Mouse (Mus musculus) kidney, postnatal 0 days (tissue): ENCODE results near the gene Mettl15. TPM values are rescaled to one million over a fixed set of nuclear protein-coding genes. Genes with fewer than 3 reads are reported as not detected.

Source experiments
- ATAC-seq: fragments of 200-750 bp; cut with Nextera tagmentation; replicated peaks from 2 replicates; pipeline ENCODE4 v1.8.0; 2017; ENCODE audit warnings: low read depth, moderate number of reproducible peaks, moderate TSS enrichment, moderate library complexity; ENCODE audit not compliant: low FRiP score
- DNase-seq: peaks from one replicate; pipeline ENCODE4 v3.0.0-alpha.2; 2016; ENCODE audit warnings: low spot score
- H3K27ac ChIP-seq: fragments of 300-500 bp; sonication (generic); 2 replicates; pipeline ENCODE4 v1.5.1; 2014; ENCODE audit warnings: mild to moderate bottlenecking
- H3K27me3 ChIP-seq: fragments of 300-500 bp; sonication (generic); 2 replicates; pipeline ENCODE4 v1.6.1; 2014; ENCODE audit warnings: low read length, mixed read lengths; ENCODE audit not compliant: insufficient read depth
- H3K36me3 ChIP-seq: fragments of 300-500 bp; sonication (generic); 2 replicates; pipeline ENCODE4 v1.6.1; 2014; ENCODE audit warnings: low read length, mixed read lengths; ENCODE audit not compliant: insufficient read depth
- H3K4me1 ChIP-seq: fragments of 300-500 bp; sonication (generic); replicated peaks from 2 replicates; pipeline ENCODE4 v1.6.1; 2014; ENCODE audit warnings: antibody characterized with exemption, low read length, mixed read lengths; ENCODE audit not compliant: insufficient read depth
- H3K4me2 ChIP-seq: fragments of 300-500 bp; sonication (generic); 2 replicates; pipeline ENCODE4 v1.6.1; 2014; ENCODE audit warnings: mild to moderate bottlenecking, low read length, moderate library complexity, mixed read lengths
- H3K4me3 ChIP-seq: fragments of 300-500 bp; sonication (generic); replicated peaks from 2 replicates; pipeline ENCODE4 v1.5.1; 2014; ENCODE audit warnings: low read depth, low read length
- H3K9ac ChIP-seq: fragments of 300-500 bp; sonication (generic); 2 replicates; pipeline ENCODE4 v1.6.1; 2014; ENCODE audit warnings: low read depth, low read length
- H3K9me3 ChIP-seq: fragments of 300-500 bp; sonication (generic); replicated peaks from 2 replicates; pipeline ENCODE4 v1.6.1; 2016; ENCODE audit warnings: low read length, inconsistent platforms, mixed read lengths
- CTCF ChIP-seq: IDR thresholded peaks from 2 replicates; pipeline ENCODE4 v1.5.1; 2016; ENCODE audit warnings: antibody characterized with exemption, low read depth, mild to moderate bottlenecking, moderate library complexity
- WGBS: fragments of 180-500 bp; shearing (Covaris S2); extraction: QIAGEN DNeasy Blood & Tissue Kit; methylation state at CpG from one replicate; pipeline ENCODE4 v1.1.7; 2014; 5-methylcytosine and 5-hydroxymethylcytosine counted together
- polyA plus RNA-seq: library from polyadenylated mRNA; unstranded; fragments of >200 nt; fragmentation: Nextera tagmentation; extraction: Ambion mirVana; gene quantifications from 2 replicates; pipeline ENCODE4 v1.2.1, GENCODE M21; 2015

Mettl15 gene
- polyA plus RNA-seq, 1 experiment from 2014 or later, result 11.5 TPM

DNA sequence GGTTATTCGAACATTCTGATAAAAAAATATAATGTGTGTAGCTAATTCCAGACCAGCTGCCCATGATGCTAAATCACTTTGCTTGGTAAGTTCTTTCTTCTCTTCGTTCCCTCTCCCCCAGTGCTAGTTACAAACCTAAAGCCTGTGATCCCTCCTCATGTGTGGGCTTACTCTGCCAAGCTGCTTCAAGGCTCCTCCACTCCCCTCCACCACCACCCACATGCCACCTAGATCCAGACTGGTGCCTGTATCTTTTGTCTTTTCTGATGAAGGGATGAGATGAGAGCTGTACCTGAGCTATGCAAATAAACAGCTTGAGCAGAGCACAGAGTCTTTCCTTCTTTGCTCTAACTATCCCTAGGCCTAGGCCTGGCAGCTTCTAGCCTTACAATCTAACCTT, 72.5 kb downstream of the Mettl15 start:
- Histone ChIP-seq H3K27me3 (no peaks in the 10 kb centered on the region), H3K4me3 (no peak overlapping the region), H3K9me3 (no peaks in the 10 kb centered on the region), H3K9ac (no peak overlapping the region), H3K4me1 (no peaks in the 10 kb centered on the region), H3K36me3 (no peaks in the 10 kb centered on the region), H3K27ac (no peak overlapping the region), H3K4me2 (no peak overlapping the region)
- ATAC-seq (no peak), DNase-seq (no peak)
- WGBS, result 78% methylated on average over 2 of the region's 2 CpGs
- no peak for TF ChIP-seq CTCF

DNA sequence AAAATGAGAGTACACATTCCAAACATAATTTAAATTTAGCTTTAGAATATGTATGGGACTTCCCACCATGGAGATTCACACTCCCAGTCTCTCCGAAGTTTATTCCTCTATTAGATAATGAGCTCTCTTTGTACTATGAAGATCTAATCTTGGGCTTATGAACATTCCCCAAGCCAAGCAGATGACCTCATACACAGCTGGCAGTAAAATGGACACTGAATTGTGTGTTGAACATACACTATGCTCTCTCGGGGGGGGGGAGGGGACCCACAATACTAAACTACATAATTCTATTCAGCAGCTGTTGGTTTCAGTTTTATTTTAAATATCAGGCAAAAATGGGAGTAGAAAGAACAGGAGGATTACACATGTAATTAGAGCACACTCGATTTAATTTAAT, 97.6 kb downstream of the Mettl15 start:
- H3K27ac ChIP-seq, result no peak overlapping the region
- no peak overlapping the region for H3K9ac ChIP-seq
- no peak for DNase-seq
- H3K4me2 ChIP-seq, result no peak overlapping the region
- no peaks in the 10 kb centered on the region for H3K9me3 ChIP-seq
- no peak for ATAC-seq
- no peak for TF ChIP-seq CTCF
- H3K36me3 ChIP-seq, result no peaks in the 10 kb centered on the region
- 82% methylated on average over 3 of the region's 3 CpGs for WGBS
- H3K4me3 ChIP-seq, result no peak overlapping the region
- no peaks in the 10 kb centered on the region for H3K4me1 ChIP-seq
- no peaks in the 10 kb centered on the region for H3K27me3 ChIP-seq

DNA sequence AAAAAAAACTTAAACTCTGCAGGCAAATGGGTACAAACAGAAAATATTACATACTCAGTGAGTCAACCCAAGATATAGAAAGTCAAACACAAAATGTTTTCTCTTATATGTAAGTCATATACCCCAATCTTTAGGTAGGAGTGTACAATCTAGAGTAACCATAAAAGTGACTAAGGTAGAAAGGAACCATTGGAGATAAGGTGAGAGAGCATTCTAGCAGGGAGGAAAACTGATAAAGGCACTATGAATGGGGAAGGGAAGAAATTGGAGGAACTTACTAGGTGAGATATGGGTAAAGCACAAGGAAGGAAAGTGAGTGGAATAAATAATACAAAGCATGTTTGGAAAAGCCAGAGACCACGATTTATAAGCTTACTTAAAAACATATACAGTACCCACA, 122.0 kb downstream of the Mettl15 start:
- Histone ChIP-seq H3K4me2 (no peak overlapping the region), H3K9ac (no peak overlapping the region), H3K9me3 (no peaks in the 10 kb centered on the region), H3K27ac (no peak overlapping the region), H3K4me1 (no peaks in the 10 kb centered on the region), H3K4me3 (no peak overlapping the region), H3K36me3 (no peaks in the 10 kb centered on the region), H3K27me3 (no peaks in the 10 kb centered on the region)
- WGBS, result 63% methylated on average over 1 of the region's 1 CpGs
- no peak for TF ChIP-seq CTCF
- ATAC-seq, result no peak
- DNase-seq, result no peak

- no peak overlapping the region for H3K4me3 ChIP-seq
- no peaks in the 10 kb centered on the region for H3K27me3 ChIP-seq
- no peak overlapping the region for H3K4me2 ChIP-seq
- TF ChIP-seq CTCF, result no peak
- ATAC-seq (no peak), DNase-seq (no peak)
- no peak overlapping the region for H3K9ac ChIP-seq
- H3K9me3 ChIP-seq, result no peaks in the 10 kb centered on the region
- H3K27ac ChIP-seq, result no peak overlapping the region
- no peaks in the 10 kb centered on the region for H3K36me3 ChIP-seq
- WGBS, result 81% methylated on average over 1 of the region's 1 CpGs
- no peaks in the 10 kb centered on the region for H3K4me1 ChIP-seq
Measured at GRCm38 (mm10) chr2:109156131-109156530, 124.4 kb downstream of the Mettl15 start.

- Histone ChIP-seq H3K27ac (no peak overlapping the region), H3K4me3 (no peak overlapping the region), H3K36me3 (no peaks in the 10 kb centered on the region), H3K9me3 (no peaks in the 10 kb centered on the region), H3K27me3 (no peaks in the 10 kb centered on the region), H3K9ac (no peak overlapping the region), H3K4me1 (no peaks in the 10 kb centered on the region), H3K4me2 (no peak overlapping the region)
- no peak for TF ChIP-seq CTCF
- 59% methylated on average over 6 of the region's 6 CpGs for WGBS
- ATAC-seq, result no peak
- no peak for DNase-seq
Measured at GRCm38 (mm10) chr2:109153402-109154050, 127.0 kb downstream of the Mettl15 start.

- Histone ChIP-seq H3K27ac (no peak overlapping the region), H3K27me3 (no peaks in the 10 kb centered on the region), H3K4me3 (no peak overlapping the region), H3K4me1 (no peaks in the 10 kb centered on the region), H3K4me2 (no peak overlapping the region), H3K36me3 (no peaks in the 10 kb centered on the region), H3K9ac (no peak overlapping the region), H3K9me3 (no peaks in the 10 kb centered on the region)
- ATAC-seq, result no peak
- DNase-seq, result no peak
- no peak for TF ChIP-seq CTCF
Measured at GRCm38 (mm10) chr2:109147292-109147691, 133.3 kb downstream of the Mettl15 start.

- H3K4me1 ChIP-seq, result no peaks in the 10 kb centered on the region
- H3K36me3 ChIP-seq, result no peaks in the 10 kb centered on the region
- no peak for TF ChIP-seq CTCF
- no peaks in the 10 kb centered on the region for H3K27me3 ChIP-seq
- H3K9me3 ChIP-seq, result no peaks in the 10 kb centered on the region
- no peak overlapping the region for H3K9ac ChIP-seq
- no peak overlapping the region for H3K4me3 ChIP-seq
- no peak for DNase-seq
- ATAC-seq, result no peak
- no peak overlapping the region for H3K27ac ChIP-seq
- no peak overlapping the region for H3K4me2 ChIP-seq
- WGBS, result 94% methylated on average over 2 of the region's 2 CpGs
Measured at GRCm38 (mm10) chr2:109144410-109144809, 136.1 kb downstream of the Mettl15 start.
